Mouse (Mus musculus) olfactory bulb, adult 2 months (tissue): ENCODE results near the gene St3gal4.

ENCODE experiments used
- CTCF ChIP-seq: fragments of 200-500 bp; IDR thresholded peaks from 2 replicates; pipeline ENCODE4 v1.5.1; 2012; ENCODE audit warnings: low read depth, mild to moderate bottlenecking, low read length, moderate library complexity; ENCODE audit not compliant: insufficient read depth
- POLR2A ChIP-seq: fragments of 200-500 bp; IDR thresholded peaks from 2 replicates; pipeline ENCODE4 v1.6.1; 2012; ENCODE audit warnings: mild to moderate bottlenecking, low read depth, low read length, moderate library complexity; ENCODE audit not compliant: insufficient read depth

GRCm38 (mm10) chr9:35052671-35053070 is 66.4 kb downstream of the St3gal4 start:
- TF ChIP-seq CTCF (no peak), POLR2A (no peak)
